Mouse (Mus musculus) B cell, adult 2 months (primary cell): ENCODE results near the gene Mrpl54.

Source experiments
- DNase-seq, 2 experiments: peaks; one replicate each; pipeline ENCODE4 v3.0.0; 2022

The Mrpl54 gene

DNA sequence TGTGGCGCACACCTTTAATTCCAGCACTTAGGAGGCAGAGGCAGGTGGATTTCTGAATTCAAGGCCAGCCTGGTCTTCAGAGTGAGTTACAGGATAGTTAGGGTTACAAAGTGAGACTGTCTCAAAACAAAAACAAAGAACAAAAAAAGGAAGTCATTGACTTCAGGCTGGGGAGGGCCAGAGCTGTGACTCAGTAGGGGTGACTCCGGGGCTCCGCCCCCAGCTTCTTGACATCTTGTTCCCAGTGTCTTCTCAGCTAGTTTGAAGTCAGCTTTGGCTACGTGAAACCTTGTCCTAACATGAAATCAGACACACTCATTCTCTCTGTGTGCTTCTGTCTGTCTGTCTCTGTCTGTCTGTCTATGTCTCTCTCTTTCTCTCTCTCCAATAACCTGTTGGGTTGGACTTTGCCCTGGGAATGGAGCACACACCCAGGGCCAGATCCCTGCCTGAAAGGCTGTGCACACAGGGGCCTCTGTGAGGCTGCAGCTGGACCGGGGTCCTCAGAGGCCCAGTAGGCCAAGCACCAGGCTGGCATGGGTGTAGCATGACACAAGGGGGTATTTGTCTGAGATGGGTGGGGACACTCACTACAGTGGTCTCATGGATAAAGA lies 45.2 kb downstream of the Mrpl54 start:
- DNase-seq: peak; percentile 58 to 63

GRCm38 (mm10) chr10:81217964-81218363 lies 48.8 kb downstream of the Mrpl54 start:
- DNase-seq: peak; percentile 91 to 92

GRCm38 (mm10) chr10:81217267-81217666 lies 49.5 kb downstream of the Mrpl54 start:
- peak; percentile 60 to 61 for DNase-seq

DNA sequence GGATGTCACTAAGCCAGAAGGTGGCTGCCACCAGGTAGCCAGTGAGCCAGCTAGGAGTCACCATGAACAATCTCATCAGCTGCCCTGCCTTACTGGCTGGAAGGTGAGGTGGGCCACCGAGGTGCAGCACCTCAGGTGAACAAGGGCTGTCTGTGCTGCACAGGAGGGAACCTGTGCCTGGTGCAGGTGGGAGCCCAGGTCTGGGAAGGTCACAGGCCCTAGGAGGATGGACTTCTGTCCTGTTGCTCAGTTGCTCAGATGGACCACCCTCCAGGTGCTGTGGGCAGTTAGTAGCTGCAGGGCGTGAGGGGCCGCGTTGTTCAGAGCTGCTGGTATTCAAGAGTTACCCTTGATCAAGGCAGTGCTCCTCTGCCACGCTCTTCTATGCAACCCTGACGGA lies 49.9 kb downstream of the Mrpl54 start:
- no peak for DNase-seq

GRCm38 (mm10) chr10:81216260-81216659 lies 50.5 kb downstream of the Mrpl54 start:
- DNase-seq: no peak
